Mouse (Mus musculus): ENCODE measurements around the gene Tmem63a. TPM values are rescaled to one million over a fixed set of nuclear protein-coding genes. Genes with fewer than 3 reads are reported as not detected.
"Not testable (repeated sequence)": the region's sequence is repeated elsewhere in the genome, so short reads cannot be mapped to it uniquely, and the experiment has no call there.

Gene Tmem63a
- 10 to 100 TPM; 15.4 to 16.3 TPM for total RNA-seq (2021)
- long read RNA-seq, experiment 1, transcript Tmem63a-201 (23 exons, 3,306 nt), result major isoform, 9 of 18 reads
- long read RNA-seq, experiment 1, partial matches to known transcripts, result 1 of 18 reads
- long read RNA-seq, experiment 1, other reads (novel, unspliced or antisense), result 8 of 18 reads
- long read RNA-seq, experiment 2, partial matches to known transcripts, result 3 of 19 reads
- long read RNA-seq, experiment 2, other reads (novel, unspliced or antisense), result 14 of 19 reads

- intact Hi-C loops (cut with DNase I), result no loop called here
- Histone ChIP-seq H3K4me3 (peak within 1 kb of the TSS; percentile 64), H3K27ac (peak within 1 kb of the TSS; percentile 72)
- peak; percentile 28 to 35 for DNase-seq (ENCODE audit: extremely low spot score in 1 of 2, low spot score in 2 of 2)
- no peak for TF ChIP-seq CTCF (IDR thresholded peaks at IDR 0.05)
Measured at GRCm38 (mm10) chr1:180942166-180943031, at the start of gene Tmem63a. Tmem63a (plus strand) TSS chr1:180942344.

DNA sequence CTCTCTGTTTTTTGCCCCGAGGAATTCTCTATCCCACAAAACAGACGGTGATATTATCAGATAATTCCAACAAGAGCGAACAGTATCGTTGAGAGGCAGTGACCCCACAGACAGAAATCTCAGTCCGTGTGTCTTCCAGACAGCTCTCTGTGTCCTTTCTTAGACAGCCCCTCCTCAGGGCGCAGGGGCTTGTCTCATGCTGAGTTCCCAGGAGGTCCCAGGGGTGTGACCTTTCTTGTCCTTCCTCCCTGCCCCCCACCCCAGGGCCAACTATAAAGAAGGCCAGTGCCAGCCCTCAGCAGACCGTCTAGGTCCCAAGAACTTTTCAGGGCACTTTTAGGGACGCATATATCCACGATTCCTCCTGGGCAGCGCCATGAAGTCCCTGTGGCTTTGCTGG lies 49.3 kb upstream of the Tmem63a start, which contains the start of gene Lefty2:
Gene Lefty2, plus strand, starts transcription at position 301 of the 400 bp plus-strand sequence.
- no peak within 1 kb of the TSS for H3K4me3 ChIP-seq

DNA sequence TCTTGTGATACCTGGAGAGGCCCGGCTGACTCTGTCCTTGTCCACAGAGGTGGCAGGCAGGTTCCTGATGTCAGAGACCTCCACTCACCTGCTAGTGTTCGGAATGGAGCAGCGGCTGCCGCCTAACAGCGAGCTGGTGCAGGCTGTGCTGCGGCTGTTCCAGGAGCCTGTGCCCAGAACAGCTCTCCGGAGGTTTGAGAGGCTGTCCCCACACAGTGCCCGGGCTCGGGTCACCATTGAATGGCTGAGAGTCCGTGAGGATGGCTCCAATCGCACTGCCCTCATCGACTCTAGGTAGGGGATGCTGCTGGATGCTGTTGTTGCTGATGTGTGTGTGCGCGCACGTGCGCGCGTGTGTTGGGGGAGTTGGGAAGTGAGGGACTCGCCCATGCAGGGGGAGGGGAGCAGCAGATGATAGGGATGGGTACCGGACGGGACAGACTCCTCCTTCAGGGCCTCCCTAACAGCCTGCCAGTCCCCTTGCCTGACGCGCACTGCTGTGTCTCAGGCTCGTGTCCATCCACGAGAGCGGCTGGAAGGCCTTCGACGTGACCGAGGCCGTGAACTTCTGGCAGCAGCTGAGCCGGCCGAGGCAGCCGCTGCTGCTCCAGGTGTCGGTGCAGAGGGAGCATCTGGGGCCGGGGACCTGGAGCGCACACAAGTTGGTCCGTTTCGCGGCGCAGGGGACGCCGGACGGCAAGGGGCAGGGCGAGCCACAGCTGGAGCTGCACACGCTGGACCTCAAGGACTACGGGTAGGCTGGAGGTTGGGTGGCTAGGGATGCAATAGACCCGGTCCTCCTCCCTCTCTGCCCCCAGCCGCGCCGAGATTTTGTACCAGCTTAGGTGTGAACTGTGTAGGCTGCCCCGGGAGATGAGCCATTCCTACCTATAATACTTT lies 47.8 kb upstream of the Tmem63a start:
- intact Hi-C loops (cut with DNase I), result loop anchor here (10.0 kb wide), 1 partner anchor 150 kb away; no protein-coding TSS in a partner anchor
- not testable (repeated sequence) for H3K4me3 ChIP-seq; DNase-seq (ENCODE audit: extremely low spot score in 1 of 2, low spot score in 2 of 2); H3K27ac ChIP-seq

More for the DNA sequence above, 49.3 kb upstream of the Tmem63a start, which contains the start of gene Lefty2:
- H3K27ac ChIP-seq, result no peak within 1 kb of the TSS
- DNase-seq (ENCODE audit: extremely low spot score in 1 of 2, low spot score in 2 of 2), result no peak
- intact Hi-C loops (cut with DNase I), result loop anchor here (10.0 kb wide), 1 partner anchor 152 kb away; no protein-coding TSS in a partner anchor
- no peak for TF ChIP-seq CTCF (IDR thresholded peaks at IDR 0.05)

DNA sequence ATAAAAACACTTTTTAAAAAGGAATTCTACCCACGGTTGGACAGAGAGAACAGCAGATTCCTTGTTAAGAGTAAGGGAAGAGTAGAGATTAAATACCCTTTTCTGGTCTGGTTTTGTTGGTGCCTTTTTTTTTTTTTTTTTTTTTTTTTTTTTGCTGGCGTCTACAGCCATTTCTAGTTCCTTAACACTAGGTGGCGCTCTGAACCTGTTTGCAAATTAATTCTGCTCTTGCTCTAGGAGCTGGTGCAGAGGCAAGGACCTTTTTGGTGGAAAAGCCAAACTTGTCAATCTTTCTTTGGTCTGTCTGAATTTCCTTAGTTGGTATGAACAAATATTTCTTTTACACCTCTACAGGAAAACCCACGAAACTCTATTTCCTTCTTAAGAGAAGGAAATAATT lies 41.0 kb upstream of the Tmem63a start:
- TF ChIP-seq CTCF (IDR thresholded peaks at IDR 0.05), result peak; percentile 79
- no peak for DNase-seq (ENCODE audit: extremely low spot score in 1 of 2, low spot score in 2 of 2)
- Histone ChIP-seq H3K4me3 (no peak overlapping the region), H3K27ac (no peak overlapping the region)
- intact Hi-C loops (cut with DNase I), result loop anchor here (1.0 kb wide), 1 partner anchor 73 kb away; no protein-coding TSS in a partner anchor

GRCm38 (mm10) chr1:180902915-180903314 lies 39.2 kb upstream of the Tmem63a start:
- intact Hi-C loops (cut with DNase I), result no loop called here
- no peak for DNase-seq (ENCODE audit: extremely low spot score in 1 of 2, low spot score in 2 of 2)
- H3K4me3 ChIP-seq, result no peak overlapping the region
- no peak for TF ChIP-seq CTCF (IDR thresholded peaks at IDR 0.05)
- no peak overlapping the region for H3K27ac ChIP-seq

- Histone ChIP-seq H3K4me3 (peak overlapping the region; percentile 81), H3K27ac (peak overlapping the region; percentile 88)
- intact Hi-C loops (cut with DNase I), result no loop called here
- TF ChIP-seq CTCF (IDR thresholded peaks at IDR 0.05), result no peak
- DNase-seq (ENCODE audit: extremely low spot score in 1 of 2, low spot score in 2 of 2), result no peak
Measured at GRCm38 (mm10) chr1:180903666-180904038, 38.5 kb upstream of the Tmem63a start.

GRCm38 (mm10) chr1:180904039-180904814 lies 37.9 kb upstream of the Tmem63a start, which contains the start of gene Pycr2:
Pycr2 (plus strand) TSS chr1:180904293.
- intact Hi-C loops (cut with DNase I), result no loop called here
- Histone ChIP-seq H3K4me3 (peak within 1 kb of the TSS; percentile 81), H3K27ac (peak within 1 kb of the TSS; percentile 88)
- TF ChIP-seq CTCF (IDR thresholded peaks at IDR 0.05), result no peak
- peak; percentile 93 to 94 for DNase-seq (ENCODE audit: extremely low spot score in 1 of 2, low spot score in 2 of 2)

DNA sequence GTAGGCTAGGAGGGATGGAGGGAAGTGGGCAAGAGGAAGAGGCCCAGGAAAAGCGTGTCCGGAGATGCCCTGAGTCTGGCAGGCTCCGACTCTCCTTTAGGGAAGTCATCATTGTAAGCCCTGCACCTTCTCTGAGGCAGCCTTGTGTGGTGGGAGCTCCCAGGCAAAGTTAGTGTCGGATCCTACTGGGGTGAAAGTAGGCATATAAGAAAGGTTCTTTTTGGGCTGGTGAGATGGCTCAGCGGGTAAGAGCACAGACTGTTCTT lies 37.4 kb upstream of the Tmem63a start:
- Histone ChIP-seq H3K27ac (peak overlapping the region; percentile 81), H3K4me3 (peak overlapping the region; percentile 81)
- DNase-seq (ENCODE audit: extremely low spot score in 1 of 2, low spot score in 2 of 2), result no peak
- TF ChIP-seq CTCF (IDR thresholded peaks at IDR 0.05), result no peak
- intact Hi-C loops (cut with DNase I), result no loop called here

DNA sequence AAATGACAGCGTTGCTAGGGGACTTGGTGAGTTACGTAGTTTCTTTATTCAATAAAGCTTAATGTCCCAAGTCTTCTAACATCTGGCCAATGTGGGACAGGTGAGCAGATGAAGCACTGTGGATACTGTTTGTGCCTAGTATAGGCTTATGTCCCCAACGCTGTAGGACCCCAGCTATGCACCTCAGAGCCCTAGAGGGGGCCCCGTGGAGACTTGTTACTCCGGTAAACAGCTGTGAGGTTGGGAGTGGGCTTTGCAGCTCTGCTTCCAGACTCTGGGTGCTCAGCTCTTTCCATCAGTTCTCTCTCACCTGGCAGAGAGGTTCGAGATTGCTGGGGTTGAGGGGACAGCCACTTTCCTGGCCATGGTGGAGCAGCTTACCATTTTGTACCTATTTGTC lies 36.8 kb upstream of the Tmem63a start:
- peak overlapping the region; percentile 81 for H3K4me3 ChIP-seq
- no peak for DNase-seq (ENCODE audit: extremely low spot score in 1 of 2, low spot score in 2 of 2)
- no peak overlapping the region for H3K27ac ChIP-seq
- no peak for TF ChIP-seq CTCF (IDR thresholded peaks at IDR 0.05)
- intact Hi-C loops (cut with DNase I), result no loop called here

DNA sequence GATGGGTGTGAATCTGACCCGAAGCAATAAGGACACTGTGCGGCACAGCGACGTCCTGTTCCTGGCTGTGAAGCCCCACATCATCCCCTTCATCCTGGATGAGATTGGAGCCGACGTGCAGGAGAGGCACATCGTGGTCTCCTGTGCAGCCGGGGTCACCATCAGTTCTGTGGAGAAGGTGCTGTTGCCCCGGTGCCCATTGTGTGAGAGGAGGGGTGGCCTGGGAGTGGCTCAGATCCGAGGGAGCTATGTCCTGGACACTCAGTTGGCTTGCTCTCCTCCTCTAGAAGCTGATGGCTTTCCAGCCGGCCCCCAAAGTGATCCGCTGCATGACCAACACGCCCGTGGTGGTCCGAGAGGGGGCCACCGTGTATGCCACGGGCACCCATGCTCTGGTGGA lies 36.3 kb upstream of the Tmem63a start:
- Histone ChIP-seq H3K4me3 (no peak overlapping the region), H3K27ac (no peak overlapping the region)
- no peak for DNase-seq (ENCODE audit: extremely low spot score in 1 of 2, low spot score in 2 of 2)
- intact Hi-C loops (cut with DNase I), result no loop called here
- no peak for TF ChIP-seq CTCF (IDR thresholded peaks at IDR 0.05)

Measured in left cerebral cortex, adult 2 months (tissue).